Mouse (Mus musculus) bone marrow macrophage, adult 2 months (primary cell): ENCODE measurements at regions not wholly inside any gene's neighbourhood (a gene's known extent, or its start where the extent isn't known, plus 50 kb on each side); places are given as distances from the start of the nearest gene placed in this dataset.

Experiments used
- CTCF ChIP-seq: IDR thresholded peaks from 2 replicates; pipeline ENCODE4 v1.5.1; 2012; ENCODE audit warnings: low read depth, mild to moderate bottlenecking, low read length, moderate library complexity
- POLR2A ChIP-seq: IDR thresholded peaks from 2 replicates; pipeline ENCODE4 v1.6.1; 2012; ENCODE audit warnings: mild to moderate bottlenecking, low read depth, low read length, borderline replicate concordance

- TF ChIP-seq CTCF (no peak), POLR2A (no peak)
These were observed 323.9 kb upstream of the Rnaseh2b start for GRCm38 (mm10) chr14:61968467-61968866.
